Mouse (Mus musculus) CH12.LX (cell line): ENCODE results near the gene Gkap1. TPM values are rescaled to one million over a fixed set of nuclear protein-coding genes. Genes with fewer than 3 reads are reported as not detected.

ENCODE experiments used
- DNase-seq: peaks from one replicate; pipeline ENCODE4 v3.0.0-alpha.2; 2013; ENCODE audit errors: extremely low read depth
- H3K27ac ChIP-seq: 2 replicates; pipeline ENCODE4 v1.5.1; 2012; ENCODE audit warnings: low read depth, mild to moderate bottlenecking, control low read depth, moderate library complexity; ENCODE audit not compliant: insufficient read depth
- H3K27me3 ChIP-seq: replicated peaks from 2 replicates; pipeline ENCODE3; 2012; ENCODE audit warnings: inconsistent platforms
- H3K36me3 ChIP-seq, 2 experiments: replicated peaks in 1 of 2; 2 replicates each; pipeline versions ENCODE3 to v1.6.1; 2012; ENCODE audit warnings: inconsistent platforms in 1 of 2, low read length in 1 of 2, mild to moderate bottlenecking in 1 of 2, mixed read lengths in 1 of 2, moderate library complexity in 1 of 2; ENCODE audit not compliant: control insufficient read depth in 1 of 2, insufficient read depth in 1 of 2
- H3K4me1 ChIP-seq, 2 experiments: 2 replicates each; pipeline ENCODE4 v1.6.1; 2012; ENCODE audit warnings: inconsistent platforms in 1 of 2, moderate library complexity in 1 of 2; ENCODE audit not compliant: insufficient read depth in 2 of 2, control insufficient read depth in 1 of 2
- H3K4me2 ChIP-seq: 2 replicates; pipeline ENCODE4 v1.6.1; 2012; ENCODE audit warnings: low read depth, mild to moderate bottlenecking, control low read depth; ENCODE audit not compliant: poor library complexity, insufficient read depth, severe bottlenecking
- H3K4me3 ChIP-seq, 3 experiments: fragments of 150-350 bp in 1 of 3; sonication (generic) in 1 of 3; replicated peaks in 1 of 3; 2 replicates each; pipeline versions ENCODE3 to v1.5.1; 2011 to 2012; ENCODE audit warnings: low read depth in 2 of 3, low read length in 2 of 3, mild to moderate bottlenecking in 2 of 3, moderate library complexity in 2 of 3, control low read depth in 1 of 3, improper control_type of control experiment in 1 of 3, inconsistent platforms in 1 of 3, mixed read lengths in 1 of 3; ENCODE audit not compliant: poor library complexity in 1 of 3
- H3K79me2 ChIP-seq: replicated peaks from 2 replicates; pipeline ENCODE4 v1.6.1; 2012; ENCODE audit warnings: mild to moderate bottlenecking, moderate library complexity; ENCODE audit not compliant: control insufficient read depth, poor library complexity, insufficient read depth, severe bottlenecking; ENCODE audit errors: extremely low read depth
- H3K9ac ChIP-seq: 2 replicates; pipeline ENCODE4 v1.6.1; 2012; ENCODE audit warnings: low read depth, mild to moderate bottlenecking, control low read depth, moderate library complexity; ENCODE audit not compliant: insufficient read depth
- H3K9me3 ChIP-seq: replicated peaks from 2 replicates; pipeline ENCODE3; 2012; ENCODE audit warnings: low read length, inconsistent platforms, mixed read lengths
- BHLHE40 ChIP-seq: IDR thresholded peaks from 2 replicates; pipeline ENCODE4 v1.6.1; 2011; ENCODE audit warnings: mild to moderate bottlenecking, low read depth, low read length, improper control_type of control experiment
- CHD1 ChIP-seq: IDR thresholded peaks from 2 replicates; pipeline ENCODE4 v1.6.1; 2012; ENCODE audit warnings: low read depth, low read length, improper control_type of control experiment, inconsistent platforms
- CHD2 ChIP-seq: IDR thresholded peaks from 2 replicates; pipeline ENCODE4 v1.6.1; 2011; ENCODE audit warnings: low read length, improper control_type of control experiment
- E2F4 ChIP-seq: IDR thresholded peaks from 2 replicates; pipeline ENCODE4 v1.6.1; 2011; ENCODE audit warnings: low read depth, low read length, improper control_type of control experiment; ENCODE audit not compliant: insufficient replicate concordance
- ETS1 ChIP-seq: conservative IDR thresholded peaks from 2 replicates; pipeline ENCODE4 v1.6.1; 2012; ENCODE audit warnings: low read depth, mild to moderate bottlenecking, inconsistent platforms, low read length, improper control_type of control experiment, moderate library complexity
- GABPA ChIP-seq: IDR thresholded peaks from 2 replicates; pipeline ENCODE4 v1.6.1; 2012; ENCODE audit warnings: low read depth, low read length, improper control_type of control experiment, inconsistent platforms; ENCODE audit not compliant: insufficient replicate concordance
- HCFC1 ChIP-seq: IDR thresholded peaks from 2 replicates; pipeline ENCODE4 v1.6.1; 2012; ENCODE audit warnings: low read depth, mild to moderate bottlenecking, inconsistent platforms, low read length, improper control_type of control experiment
- JUN ChIP-seq: IDR thresholded peaks from 2 replicates; pipeline ENCODE4 v1.6.1; 2011; ENCODE audit warnings: low read depth, mild to moderate bottlenecking, low read length, improper control_type of control experiment, moderate library complexity; ENCODE audit not compliant: insufficient read depth
- MAFK ChIP-seq: IDR thresholded peaks from 2 replicates; pipeline ENCODE4 v1.6.1; 2011; ENCODE audit warnings: low read length, improper control_type of control experiment; ENCODE audit not compliant: insufficient replicate concordance
- MAZ ChIP-seq: IDR thresholded peaks from 2 replicates; pipeline ENCODE4 v1.6.1; 2012; ENCODE audit warnings: low read depth, mild to moderate bottlenecking, inconsistent platforms, low read length, improper control_type of control experiment, moderate library complexity
- MEF2A ChIP-seq: IDR thresholded peaks from 2 replicates; pipeline ENCODE4 v1.6.1; 2014; ENCODE audit warnings: low read depth, mild to moderate bottlenecking, inconsistent platforms, low read length, improper control_type of control experiment, borderline replicate concordance
- MXI1 ChIP-seq: IDR thresholded peaks from 2 replicates; pipeline ENCODE4 v1.6.1; 2011; ENCODE audit warnings: mild to moderate bottlenecking, low read depth, low read length, improper control_type of control experiment
- NRF1 ChIP-seq: IDR thresholded peaks from 2 replicates; pipeline ENCODE4 v1.6.1; 2014; ENCODE audit warnings: low read depth, mild to moderate bottlenecking, inconsistent platforms, low read length, improper control_type of control experiment, moderate library complexity
- RCOR1 ChIP-seq: conservative IDR thresholded peaks from 2 replicates; pipeline ENCODE4 v1.6.1; 2012; ENCODE audit warnings: low read depth, mild to moderate bottlenecking, inconsistent platforms, low read length, improper control_type of control experiment
- SIN3A ChIP-seq: IDR thresholded peaks from 2 replicates; pipeline ENCODE4 v1.6.1; 2012; ENCODE audit warnings: low read length, improper control_type of control experiment, inconsistent platforms
- SMC3 ChIP-seq: IDR thresholded peaks from 2 replicates; pipeline ENCODE4 v1.6.1; 2011; ENCODE audit warnings: low read depth, low read length, improper control_type of control experiment
- TBP ChIP-seq: conservative IDR thresholded peaks from 2 replicates; pipeline ENCODE4 v1.6.1; 2011; ENCODE audit warnings: low read depth, low read length, improper control_type of control experiment
- TCF12 ChIP-seq: IDR thresholded peaks from 2 replicates; pipeline ENCODE4 v1.6.1; 2014; ENCODE audit warnings: low read depth, mild to moderate bottlenecking, inconsistent platforms, low read length, improper control_type of control experiment
- UBTF ChIP-seq: IDR thresholded peaks from 2 replicates; pipeline ENCODE4 v1.6.1; 2012; ENCODE audit warnings: low read depth, mild to moderate bottlenecking, inconsistent platforms, low read length, improper control_type of control experiment, moderate library complexity
- USF2 ChIP-seq: conservative IDR thresholded peaks from 2 replicates; pipeline ENCODE4 v1.6.1; 2011; ENCODE audit warnings: low read depth, low read length, improper control_type of control experiment
- ZC3H11A ChIP-seq: IDR thresholded peaks from 2 replicates; pipeline ENCODE4 v1.6.1; 2012; ENCODE audit warnings: low read depth, mild to moderate bottlenecking, inconsistent platforms, low read length, improper control_type of control experiment
- ZKSCAN1 ChIP-seq: IDR thresholded peaks from 2 replicates; pipeline ENCODE4 v1.6.1; 2012; ENCODE audit warnings: low read depth, inconsistent platforms, low read length, improper control_type of control experiment, borderline replicate concordance
- ZNF384 ChIP-seq: IDR thresholded peaks from 2 replicates; pipeline ENCODE4 v1.6.1; 2012; ENCODE audit warnings: low read depth, low read length, improper control_type of control experiment, inconsistent platforms
- dilution Hi-C: fragments of 300-500 bp; cut with MboI; formaldehyde crosslinking; loops from 2 replicates; pipeline ENCODE4 v1.14.3; 2020; ENCODE audit warnings: low sequenced_read_pairs; ENCODE audit not compliant: extremely low pct_unique_long_range_greater_than_20kb, extremely low pct_ligation_motif_present
- in situ Hi-C: fragments of 300-500 bp; cut with MboI; formaldehyde crosslinking; loops from 3 replicates; pipeline ENCODE4 v1.14.3; 2019; ENCODE audit warnings: low sequenced_read_pairs, low pct_ligation_motif_present, low pct_unique_long_range_greater_than_20kb, mixed read lengths
- polyA plus RNA-seq: library from polyadenylated mRNA; unstranded; fragments of >175 nt; gene quantifications from 2 replicates; pipeline ENCODE4 v1.2.1, GENCODE M21; 2012; ENCODE audit warnings: low read depth; ENCODE audit not compliant: insufficient read length
- total RNA-seq, 2 experiments: library from RNA; depleted of rRNA; stranded (reverse); fragments of 300-350 nt in 1 of 2; fragments of >200 nt in 1 of 2; gene quantifications; 2 replicates each; pipeline ENCODE4 v1.2.3; 2012 to 2014

The Gkap1 gene
- total and polyA plus RNA-seq, 3 experiments: 0.82 to 2.0 (median 1.3) TPM

DNA sequence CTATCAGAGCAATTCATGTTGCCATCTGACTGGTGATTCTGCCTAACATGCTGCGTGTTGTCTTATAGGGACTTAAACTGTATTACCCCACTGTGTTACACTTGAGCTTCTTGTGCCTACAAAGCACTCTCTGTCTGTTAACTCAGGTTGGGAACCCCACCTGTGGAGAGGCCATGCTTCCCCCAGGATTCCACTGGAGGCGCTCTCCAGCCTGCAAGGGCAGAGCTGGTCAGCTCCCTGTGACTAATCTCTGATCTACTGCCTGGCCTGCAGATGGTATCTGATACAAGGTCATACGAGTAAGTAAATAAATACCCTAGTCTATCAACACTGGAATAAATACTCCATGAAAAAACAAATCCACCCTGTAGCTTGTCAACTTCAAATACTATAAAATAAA lies 35.9 kb upstream of the Gkap1 start:
- no peaks in the 10 kb centered on the region for H3K9me3 ChIP-seq
- no peak overlapping the region for H3K9ac ChIP-seq
- peaks cover 0 to 3% of the 10 kb centered on the region in 2 experiments; a peak in 1 of 4 replicates for H3K4me1 ChIP-seq
- no peaks in the 10 kb centered on the region for H3K79me2 ChIP-seq
- in situ Hi-C loops (no loop called here), dilution Hi-C loops (no loop called here)
- H3K27me3 ChIP-seq: no peaks in the 10 kb centered on the region
- no peak overlapping the region for H3K27ac ChIP-seq
- no peak for DNase-seq
- no peaks in the 10 kb centered on the region for H3K36me3 ChIP-seq
- no peak overlapping the region for H3K4me3 ChIP-seq
- H3K4me2 ChIP-seq: no peak overlapping the region
- TF ChIP-seq UBTF: no peak
- TF ChIP-seq SIN3A: no peak
- TF ChIP-seq TCF12: no peak
- TF ChIP-seq ZKSCAN1: no peak
- TF ChIP-seq CHD2: no peak
- no peak for TF ChIP-seq CHD1
- no peak for TF ChIP-seq JUN
- no peak for TF ChIP-seq GABPA
- TF ChIP-seq USF2: no peak
- no peak for TF ChIP-seq SMC3
- TF ChIP-seq, all 38 proteins: peak for 0

DNA sequence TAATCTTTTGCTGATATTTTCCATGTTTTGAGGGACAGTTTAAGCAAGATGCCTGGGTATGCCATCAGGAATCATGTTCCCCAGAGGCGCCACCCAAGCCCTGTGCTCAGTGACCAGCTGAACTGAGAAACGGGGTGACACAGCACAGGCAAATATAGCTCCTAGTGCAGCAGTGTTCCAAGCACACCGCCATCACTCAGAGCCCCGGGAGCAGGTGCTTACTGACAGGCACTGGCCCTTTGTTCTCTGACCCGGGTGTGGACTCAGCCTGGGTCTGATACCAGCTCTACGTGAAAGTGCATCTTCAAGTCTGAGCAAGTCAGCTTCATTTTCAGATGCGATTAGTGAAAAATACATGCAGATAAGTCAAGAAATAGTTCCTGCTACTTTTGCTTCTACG lies 34.0 kb upstream of the Gkap1 start:
- H3K4me3 ChIP-seq: no peak overlapping the region
- no peaks in the 10 kb centered on the region for H3K27me3 ChIP-seq
- no peak overlapping the region for H3K27ac ChIP-seq
- no peaks in the 10 kb centered on the region for H3K9me3 ChIP-seq
- H3K9ac ChIP-seq: no peak overlapping the region
- H3K79me2 ChIP-seq: no peaks in the 10 kb centered on the region
- no peaks in the 10 kb centered on the region for H3K36me3 ChIP-seq
- in situ Hi-C loops (no loop called here), dilution Hi-C loops (no loop called here)
- H3K4me1 ChIP-seq: peaks cover 0 to 3% of the 10 kb centered on the region in 2 experiments; a peak in 1 of 4 replicates
- TF ChIP-seq BHLHE40: no peak
- no peak for TF ChIP-seq JUN
- no peak for TF ChIP-seq HCFC1
- TF ChIP-seq CHD2: no peak
- TF ChIP-seq ETS1: no peak
- TF ChIP-seq MAZ: no peak
- TF ChIP-seq ZC3H11A: no peak
- TF ChIP-seq MXI1: no peak
- no peak for TF ChIP-seq RCOR1
- no peak for TF ChIP-seq E2F4
- no peak for TF ChIP-seq TBP
- no peak for TF ChIP-seq TCF12
- TF ChIP-seq NRF1: no peak
- TF ChIP-seq MAFK: no peak
- TF ChIP-seq GABPA: no peak
- TF ChIP-seq ZNF384: no peak
- TF ChIP-seq MEF2A: no peak
- no peak for TF ChIP-seq SMC3
- DNase-seq: no peak
- H3K4me2 ChIP-seq: no peak overlapping the region
